In the genomic region with DNA sequence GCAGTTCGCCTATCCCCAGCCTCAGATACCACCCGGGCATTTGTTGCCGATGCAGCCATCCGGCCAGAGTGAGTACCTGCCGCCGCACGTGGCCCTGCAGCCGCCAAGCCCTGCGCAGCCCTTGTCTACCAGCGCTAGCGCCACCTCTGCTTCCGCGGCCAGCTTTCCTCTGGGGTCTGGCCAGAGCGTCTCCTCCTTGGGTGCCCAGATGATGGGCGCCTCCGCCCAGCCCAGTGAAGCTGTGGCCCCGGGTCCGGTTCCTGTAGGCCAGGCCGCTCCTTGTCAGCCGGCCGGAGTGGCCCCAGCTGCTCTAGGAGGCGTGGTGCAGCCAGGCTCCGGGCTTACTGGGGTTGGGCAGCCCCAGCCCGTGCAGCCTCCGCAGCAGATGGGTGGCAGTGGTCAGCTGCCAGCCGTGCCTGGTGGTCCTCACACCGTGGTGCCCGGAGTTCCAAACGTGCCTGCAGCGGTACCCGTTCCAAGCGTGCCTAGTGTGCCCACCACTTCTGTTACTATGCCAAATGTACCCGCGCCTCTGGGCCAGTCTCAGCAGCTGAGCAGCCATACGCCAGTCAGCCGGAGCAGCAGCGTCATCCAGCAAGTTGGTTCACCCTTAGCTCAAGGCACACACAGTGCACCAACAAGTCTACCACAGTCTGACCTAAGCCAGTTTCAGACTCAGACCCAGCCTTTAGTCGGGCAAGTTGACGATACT, we compare ENCODE assay signal across 8 mouse cellular contexts. TPM values are rescaled to one million over a fixed set of nuclear protein-coding genes. Genes with fewer than 3 reads are reported as not detected.
DNase-seq lines count a peak whose midpoint lies in the region; ATAC-seq and TF ChIP-seq lines count a peak whose summit lies in the region.

No protein-coding gene starts in this region.

- peaks cover 2% of the 10 kb centered on the region for H3K4me1 ChIP-seq in bone marrow macrophage, adult 2 months (ENCODE audit: control insufficient read depth, insufficient read depth, low read length)
- peaks cover 54% of the 10 kb centered on the region for H3K4me1 ChIP-seq in forebrain, embryonic 10.5 days
- no peaks in the 10 kb centered on the region for H3K4me1 ChIP-seq in heart, embryonic 15.5 days (replicated peaks)
- peaks cover 16% of the 10 kb centered on the region for H3K4me1 ChIP-seq in liver, embryonic 15.5 days (replicated peaks)
- peaks cover 8% of the 10 kb centered on the region; the same call in 1 of the 2 replicates for H3K4me1 ChIP-seq in neural tube, embryonic 11.5 days (ENCODE audit: control insufficient read depth, insufficient read depth, low read length)
- H3K4me1 ChIP-seq in stomach, embryonic 16.5 days (ENCODE audit: control insufficient read depth, insufficient read depth, low read length) = 0 out of 2 replicates have a peak, but pooled peaks cover 4% of the 10 kb centered on the region

- ATAC-seq in heart, embryonic 15.5 days (replicated peaks; ENCODE audit: insufficient number of reproducible peaks, insufficient read depth, low FRiP score, low read depth) = peak; percentile 33
- peak; percentile 47 for ATAC-seq in liver, embryonic 15.5 days (ENCODE audit: insufficient read depth)
- ATAC-seq in neural tube, embryonic 11.5 days (ENCODE audit: insufficient read depth, low FRiP score, low TSS enrichment) = peak; percentile 25
- ATAC-seq in stomach, embryonic 16.5 days (ENCODE audit: insufficient read depth, low FRiP score) = peak; percentile 38

- DNase-seq in CD4-positive, CD25-positive, alpha-beta regulatory T cell, adult 2 months (ENCODE audit: low read depth, low spot score) = peak; percentile 58
- no peak for DNase-seq in forebrain, embryonic 10.5 days (ENCODE audit: extremely low spot score, low spot score)
- DNase-seq in kidney, postnatal 10 days = peak; percentile 70
- DNase-seq in neural tube, embryonic 11.5 days (ENCODE audit: low spot score) = peak; percentile 46

- H3K9ac ChIP-seq in heart, embryonic 15.5 days = peak overlapping the region; percentile 87
- H3K9ac ChIP-seq in liver, embryonic 15.5 days = peak overlapping the region; percentile 98
- peak overlapping the region; percentile 93 for H3K9ac ChIP-seq in neural tube, embryonic 11.5 days (ENCODE audit: low read length)
- peak overlapping the region; percentile 91 for H3K9ac ChIP-seq in stomach, embryonic 16.5 days (ENCODE audit: low read length)

- TF ChIP-seq CTCF in bone marrow macrophage, adult 2 months (IDR thresholded peaks at IDR 0.05; ENCODE audit: low read depth, low read length) = no peak

- WGBS in forebrain, embryonic 10.5 days = under 1% methylated on average over 39 of the region's 39 CpGs
- under 1% methylated on average over 39 of the region's 39 CpGs for WGBS in heart, embryonic 15.5 days
- WGBS in liver, embryonic 15.5 days (ENCODE audit: insufficient replicate concordance) = under 1% methylated on average over 39 of the region's 39 CpGs
- 1% methylated on average over 38 of the region's 39 CpGs for WGBS in neural tube, embryonic 11.5 days
- 1% methylated on average over 37 of the region's 39 CpGs for WGBS in stomach, embryonic 16.5 days

- peaks cover 10% of the 10 kb centered on the region for H3K36me3 ChIP-seq in forebrain, embryonic 10.5 days (replicated peaks)
- H3K36me3 ChIP-seq in heart, embryonic 15.5 days = 0 out of 2 replicates have a peak, but pooled peaks cover 3% of the 10 kb centered on the region
- 0 out of 2 replicates have a peak, but pooled peaks cover 3% of the 10 kb centered on the region for H3K36me3 ChIP-seq in liver, embryonic 15.5 days (replicated peaks)
- H3K36me3 ChIP-seq in neural tube, embryonic 11.5 days (ENCODE audit: control insufficient read depth, insufficient read depth, low read length) = no peaks in the 10 kb centered on the region
- H3K36me3 ChIP-seq in stomach, embryonic 16.5 days (ENCODE audit: control insufficient read depth, insufficient read depth, low read length) = 0 out of 2 replicates have a peak, but pooled peaks cover 4% of the 10 kb centered on the region

- H3K27me3 ChIP-seq in forebrain, embryonic 10.5 days (ENCODE audit: poor library complexity, severe bottlenecking) = no peaks in the 10 kb centered on the region
- H3K27me3 ChIP-seq in heart, embryonic 15.5 days = no peaks in the 10 kb centered on the region
- H3K27me3 ChIP-seq in liver, embryonic 15.5 days = no peaks in the 10 kb centered on the region
- no peaks in the 10 kb centered on the region for H3K27me3 ChIP-seq in neural tube, embryonic 11.5 days (ENCODE audit: control insufficient read depth, insufficient read depth, low read length)
- no peaks in the 10 kb centered on the region for H3K27me3 ChIP-seq in stomach, embryonic 16.5 days (ENCODE audit: control insufficient read depth, insufficient read depth, low read length)

- no peak for TF ChIP-seq POLR2A in bone marrow macrophage, adult 2 months (IDR thresholded peaks at IDR 0.05; ENCODE audit: borderline replicate concordance, low read depth, low read length)

- no peaks in the 10 kb centered on the region for H3K9me3 ChIP-seq in forebrain, embryonic 10.5 days
- no peaks in the 10 kb centered on the region for H3K9me3 ChIP-seq in heart, embryonic 15.5 days (replicated peaks)
- H3K9me3 ChIP-seq in liver, embryonic 15.5 days (replicated peaks) = no peaks in the 10 kb centered on the region
- H3K9me3 ChIP-seq in neural tube, embryonic 11.5 days (ENCODE audit: control insufficient read depth, low read length) = no peaks in the 10 kb centered on the region
- no peaks in the 10 kb centered on the region for H3K9me3 ChIP-seq in stomach, embryonic 16.5 days (replicated peaks; ENCODE audit: control insufficient read depth, low read length)

- H3K4me2 ChIP-seq in heart, embryonic 15.5 days = peak overlapping the region; percentile 86
- peak overlapping the region; percentile 97 for H3K4me2 ChIP-seq in liver, embryonic 15.5 days
- peak overlapping the region; percentile 98 for H3K4me2 ChIP-seq in neural tube, embryonic 11.5 days (ENCODE audit: low read depth)
- peak overlapping the region; percentile 96 for H3K4me2 ChIP-seq in stomach, embryonic 16.5 days (ENCODE audit: low read depth, low read length)

- peak overlapping the region; percentile 86 for H3K4me3 ChIP-seq in bone marrow macrophage, adult 2 months (ENCODE audit: insufficient read depth, low read length)
- peak overlapping the region; percentile 99 for H3K4me3 ChIP-seq in forebrain, embryonic 10.5 days
- peak overlapping the region; percentile 87 for H3K4me3 ChIP-seq in heart, embryonic 15.5 days
- H3K4me3 ChIP-seq in liver, embryonic 15.5 days (replicated peaks) = peak overlapping the region; percentile 97
- H3K4me3 ChIP-seq in neural tube, embryonic 11.5 days (ENCODE audit: low read depth, low read length) = peak overlapping the region; percentile 98
- peak overlapping the region; percentile 84 for H3K4me3 ChIP-seq in stomach, embryonic 16.5 days (replicated peaks; ENCODE audit: low read length)

- peak overlapping the region; percentile 97 for H3K27ac ChIP-seq in bone marrow macrophage, adult 2 months (ENCODE audit: insufficient read depth, low read depth, low read length)
- H3K27ac ChIP-seq in forebrain, embryonic 10.5 days = peak overlapping the region; percentile 98
- peak overlapping the region; percentile 98 for H3K27ac ChIP-seq in heart, embryonic 15.5 days
- peak overlapping the region; percentile 98 for H3K27ac ChIP-seq in liver, embryonic 15.5 days (replicated peaks)
- peak overlapping the region; percentile 98 for H3K27ac ChIP-seq in neural tube, embryonic 11.5 days (ENCODE audit: low read depth, low read length)
- peak overlapping the region; percentile 100 for H3K27ac ChIP-seq in stomach, embryonic 16.5 days (ENCODE audit: low read length)

RNA-seq across cellular contexts. Expression of gene Tsc22d2, which starts 2.4 kb away (rescaled TPM):
- polyA plus RNA-seq in bone marrow macrophage, adult 2 months (2012; ENCODE audit: insufficient read depth, insufficient read length, missing spikeins) = 15.3 and 20.1 TPM in 2 replicates
- 6.3 and 6.6 TPM in 2 replicates for polyA plus RNA-seq in forebrain, embryonic 10.5 days (2016; fragmentation: Nextera tagmentation; extraction: Ambion mirVana)
- 12.9 and 13.2 TPM in 2 replicates for polyA plus RNA-seq in heart, embryonic 15.5 days (2015; fragmentation: Nextera tagmentation; extraction: Ambion mirVana)
- 3.8 and 5.0 TPM in 2 replicates for polyA plus RNA-seq in liver, embryonic 15.5 days (2015; fragmentation: Nextera tagmentation; extraction: Ambion mirVana)
- polyA plus RNA-seq in neural tube, embryonic 11.5 days (2014; fragmentation: Nextera tagmentation; extraction: Ambion mirVana) = 12.1 and 13.6 TPM in 2 replicates
- polyA plus RNA-seq in stomach, embryonic 16.5 days (2015; fragmentation: Nextera tagmentation; extraction: Ambion mirVana) = 4.8 and 5.9 TPM in 2 replicates
